Mouse (Mus musculus): Measurements from ENCODE around the gene Gm49339.
A peak's percentile ranks its signal among the peaks of the same experiment; 100 is the strongest.
"Not testable (repeated sequence)": the region's sequence is repeated elsewhere in the genome, so short reads cannot be mapped to it uniquely, and the experiment has no call there.

Gene Gm49339

DNA sequence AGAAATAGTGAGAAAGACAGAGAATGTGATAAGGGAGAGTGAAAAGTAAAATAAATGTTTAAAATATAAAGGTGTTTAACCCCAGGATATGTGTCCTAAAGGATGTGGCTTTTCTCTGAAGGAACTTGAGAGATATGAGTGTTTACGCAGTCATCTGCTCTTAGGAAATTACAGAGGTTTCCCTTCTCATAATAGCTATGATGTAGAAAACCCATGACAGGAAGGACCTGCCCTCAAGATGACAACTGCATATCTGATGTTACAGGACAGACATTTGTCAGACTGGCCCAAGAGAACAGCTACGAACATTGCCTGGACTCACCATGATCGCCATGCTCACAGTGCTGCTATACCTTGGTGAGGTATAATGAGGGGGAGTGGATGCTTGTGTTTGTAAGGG, at the start of gene Gm49339, which contains the start of gene Lilr4b:
Gene Gm49339, plus strand, starts transcription at position 216 of the 400 bp plus-strand sequence.
Gene Lilr4b, plus strand, starts transcription at position 236 of the 400 bp plus-strand sequence.
- not testable (repeated sequence) for DNase-seq

DNA sequence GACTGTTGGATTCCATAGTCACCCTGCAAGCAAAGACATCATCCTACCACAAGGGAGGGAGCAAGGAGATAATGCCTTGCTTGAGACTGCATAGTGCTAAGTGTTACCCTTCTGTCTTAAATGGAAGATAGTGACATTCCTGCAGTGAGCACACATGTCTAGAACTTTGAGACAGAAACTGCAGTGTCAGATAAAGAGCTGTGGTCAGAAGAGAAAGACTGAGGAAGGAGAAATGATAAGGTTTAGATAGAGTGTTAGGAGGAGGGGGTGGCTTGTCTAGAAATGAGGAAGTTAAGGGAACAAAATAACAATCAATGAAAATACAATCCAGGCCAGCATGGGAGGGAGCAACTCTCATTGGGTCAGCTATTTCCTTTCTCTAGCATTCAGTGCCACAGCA, 47.5 kb upstream of the Gm49339 start:
- no peak for DNase-seq

DNA sequence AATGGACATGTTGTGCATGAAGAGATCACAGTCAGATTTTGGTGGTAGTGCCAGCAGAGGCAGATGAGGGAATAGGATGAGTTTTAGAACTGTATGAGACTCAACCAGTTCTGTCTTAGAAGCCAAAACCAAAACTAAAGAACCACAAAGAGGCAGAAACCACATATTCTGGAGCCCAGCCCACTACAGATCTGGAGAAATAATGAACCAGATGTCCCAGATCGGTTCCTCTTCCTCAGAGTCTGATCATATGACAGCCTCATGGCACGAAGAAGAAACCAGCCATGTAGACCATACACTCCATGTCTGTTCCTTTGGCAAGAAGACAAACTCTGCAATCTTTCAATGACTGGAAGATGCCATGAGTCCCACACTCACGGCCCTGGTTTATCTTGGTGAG, 44.7 kb upstream of the Gm49339 start:
- DNase-seq: no peak

DNA sequence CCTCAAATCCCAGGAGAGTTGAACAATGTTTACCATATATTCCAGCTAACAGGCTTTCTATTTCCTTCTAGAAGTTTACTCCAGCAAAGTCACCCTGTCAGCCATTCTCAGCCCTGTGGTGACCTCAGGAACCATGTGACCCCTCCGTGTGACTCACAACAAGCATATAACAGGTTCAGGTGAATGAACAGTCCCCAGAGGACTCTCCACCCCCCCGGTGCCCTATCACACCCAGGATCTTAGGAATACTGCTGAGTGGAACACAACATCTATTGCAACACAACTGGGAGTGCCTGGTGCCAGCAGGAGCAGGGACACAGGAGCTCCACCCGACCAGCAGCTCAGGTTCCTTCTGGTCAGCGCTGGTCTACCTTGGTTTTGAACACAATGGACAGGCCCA, 28.8 kb upstream of the Gm49339 start:
- DNase-seq: no peak

DNA sequence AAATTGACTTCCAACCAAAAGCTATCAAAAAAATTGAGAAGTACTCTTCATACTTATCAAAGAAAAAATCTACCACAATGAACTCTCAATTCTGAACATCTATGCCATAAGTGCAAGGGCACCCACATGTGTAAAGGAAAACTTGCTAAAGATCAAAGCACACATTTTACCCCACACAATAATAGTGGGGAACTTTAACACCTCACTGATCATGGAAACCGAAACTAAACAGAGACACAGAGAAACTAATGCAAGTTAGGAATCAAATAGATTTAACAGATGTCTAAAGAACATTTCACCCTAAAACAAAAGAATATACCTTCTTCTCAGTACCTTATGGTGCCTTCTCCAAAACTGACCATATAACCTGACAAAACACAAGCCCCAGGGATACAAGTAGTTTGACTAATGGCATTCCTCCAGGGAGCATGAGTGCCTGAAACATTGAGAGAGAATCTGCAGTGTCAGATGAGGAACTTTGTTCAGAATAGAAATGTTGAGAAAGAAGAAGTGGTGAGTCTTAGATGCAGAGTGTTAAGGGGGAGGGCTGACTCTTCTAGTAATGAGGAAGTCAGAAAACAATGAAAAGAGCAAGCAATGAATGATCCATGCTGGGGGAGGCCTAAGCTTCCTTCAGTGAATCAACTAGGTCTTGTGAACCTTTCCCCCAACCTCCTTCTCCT, 26.7 kb upstream of the Gm49339 start:
- DNase-seq: peak; percentile 17

DNA sequence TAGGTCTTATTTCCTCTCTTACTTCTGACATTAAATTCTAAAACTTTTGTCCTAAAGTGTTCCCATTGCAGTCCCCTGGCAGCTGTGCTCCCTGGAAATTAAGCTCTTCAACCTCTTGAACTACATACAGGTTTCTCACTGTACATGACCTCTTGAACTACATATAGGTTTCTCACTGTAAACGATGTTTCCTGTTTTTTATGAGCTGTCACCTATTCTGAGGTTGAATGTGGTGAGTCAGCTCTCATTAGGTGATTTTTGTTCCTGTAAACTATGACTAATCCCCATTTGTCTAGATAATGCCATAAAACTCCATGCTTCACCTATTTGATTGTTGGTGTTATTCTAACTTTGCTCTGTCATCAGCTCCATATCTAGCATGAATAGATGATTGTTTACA, 26.0 kb upstream of the Gm49339 start:
- DNase-seq: no peak

DNA sequence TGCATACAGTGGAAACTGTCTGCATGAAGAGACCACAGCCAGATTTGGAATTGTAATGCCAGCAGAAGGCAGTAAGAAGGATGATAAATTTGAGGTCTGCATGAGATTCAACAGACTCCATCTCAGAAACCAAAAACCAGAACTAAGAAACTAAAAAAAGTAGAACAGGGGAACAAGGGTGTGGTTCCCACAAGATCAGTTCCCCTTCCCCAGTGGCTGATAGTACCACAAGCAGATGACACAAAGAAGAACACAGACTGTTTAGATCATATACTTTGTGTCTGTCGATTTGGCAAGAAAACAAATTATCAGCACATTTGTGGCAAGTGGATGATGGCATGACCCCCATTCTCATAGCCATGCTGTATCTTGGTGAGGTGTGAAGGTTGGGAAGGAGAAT, 24.6 kb upstream of the Gm49339 start:
- no peak for DNase-seq

DNA sequence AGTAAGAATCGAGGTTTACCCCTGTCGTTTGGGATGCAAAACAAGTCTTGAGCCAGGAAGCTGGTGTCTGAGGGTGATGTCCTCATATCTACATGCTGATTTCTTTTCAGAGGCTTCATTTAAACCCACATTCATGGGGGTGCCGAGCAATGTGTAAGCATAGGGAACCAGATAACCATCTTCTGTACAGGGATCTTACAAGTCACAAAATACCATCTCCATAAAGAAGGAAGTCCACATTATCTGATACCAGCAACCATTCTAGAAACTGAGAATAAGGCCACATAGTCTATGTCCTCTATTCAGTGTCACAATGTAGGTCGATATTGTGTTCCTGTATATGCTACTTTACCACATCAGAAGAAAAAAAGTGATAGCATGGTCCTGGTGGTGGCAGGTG, 24.0 kb upstream of the Gm49339 start:
- DNase-seq: no peak

DNA sequence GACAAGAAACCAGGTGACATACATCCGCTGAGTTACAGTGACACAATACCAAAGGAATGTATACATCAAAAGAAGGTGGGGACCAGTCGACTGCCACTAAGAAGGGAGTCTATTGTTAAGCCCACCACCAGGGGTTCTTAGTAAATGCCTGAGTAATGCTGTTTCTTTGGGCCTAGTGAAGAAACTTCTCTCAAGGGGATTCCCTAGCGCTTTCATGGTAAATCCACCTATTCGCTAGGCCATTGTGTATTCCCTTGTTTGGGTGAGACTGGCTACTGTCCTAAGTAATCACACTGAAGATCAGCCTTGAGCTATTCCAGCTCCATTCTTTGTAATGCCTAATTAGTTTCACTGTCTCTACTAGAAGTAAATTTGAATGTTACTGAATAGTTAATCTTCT, 16.6 kb upstream of the Gm49339 start:
- not testable (repeated sequence) for DNase-seq

DNA sequence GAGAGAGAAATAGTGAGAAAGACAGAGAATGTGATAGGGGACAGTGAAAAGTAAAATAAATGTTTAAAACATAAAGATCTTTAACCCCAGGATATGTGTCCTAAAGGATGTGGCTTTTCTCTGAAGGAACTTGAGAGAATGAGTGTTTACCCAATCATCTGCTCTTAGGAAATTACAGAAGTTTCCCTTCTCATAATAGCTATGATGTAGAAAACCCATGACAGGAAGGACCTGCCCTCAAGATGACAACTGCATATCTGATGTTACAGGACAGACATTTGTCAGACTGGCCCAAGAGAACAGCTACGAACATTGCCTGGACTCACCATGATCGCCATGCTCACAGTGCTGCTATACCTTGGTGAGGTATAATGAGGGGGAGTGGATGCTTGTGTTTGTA, 10.3 kb downstream of the Gm49339 start, which contains the start of gene Lilrb4a:
Gene Lilrb4a, plus strand, starts transcription at position 266 of the 400 bp plus-strand sequence.
- not testable (repeated sequence) for DNase-seq

DNA sequence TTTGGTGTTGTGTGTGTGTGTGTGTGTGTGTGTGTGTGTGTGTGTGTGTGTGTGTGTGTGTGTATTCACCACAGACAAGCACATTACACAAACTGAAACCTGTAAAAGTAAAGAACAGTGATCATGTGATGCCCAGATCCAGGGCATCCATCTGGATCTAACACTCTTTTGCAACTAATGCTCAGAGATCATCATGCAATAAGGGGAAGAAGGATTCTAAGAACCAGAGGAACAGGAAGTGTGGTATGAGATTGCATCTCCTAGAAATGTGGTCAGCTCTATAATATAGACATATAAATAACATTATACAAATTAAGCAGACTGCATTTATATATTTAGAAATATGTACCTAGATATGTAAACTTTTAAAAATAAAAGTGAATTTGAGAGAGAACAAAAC, 39.6 kb downstream of the Gm49339 start:
- DNase-seq: no peak

DNA sequence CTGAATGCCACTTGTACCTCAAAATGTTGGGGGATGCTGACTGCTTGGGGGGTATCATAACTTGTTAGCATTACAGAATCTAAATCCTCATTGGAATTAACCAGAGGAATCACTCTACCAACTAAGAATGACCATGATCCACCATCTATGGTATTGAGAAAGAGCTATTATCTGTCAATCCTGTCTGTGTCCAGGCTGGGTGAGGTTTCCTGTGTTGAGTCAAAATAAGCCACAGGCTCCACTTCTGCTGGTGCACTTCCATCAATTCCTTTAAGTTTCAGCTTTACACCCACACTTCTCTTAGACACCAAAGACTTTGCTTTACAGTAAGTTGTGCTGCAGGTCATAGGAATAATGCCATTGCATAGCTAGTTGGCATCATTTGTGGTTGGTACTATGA, 41.0 kb downstream of the Gm49339 start:
- DNase-seq: no peak

DNA sequence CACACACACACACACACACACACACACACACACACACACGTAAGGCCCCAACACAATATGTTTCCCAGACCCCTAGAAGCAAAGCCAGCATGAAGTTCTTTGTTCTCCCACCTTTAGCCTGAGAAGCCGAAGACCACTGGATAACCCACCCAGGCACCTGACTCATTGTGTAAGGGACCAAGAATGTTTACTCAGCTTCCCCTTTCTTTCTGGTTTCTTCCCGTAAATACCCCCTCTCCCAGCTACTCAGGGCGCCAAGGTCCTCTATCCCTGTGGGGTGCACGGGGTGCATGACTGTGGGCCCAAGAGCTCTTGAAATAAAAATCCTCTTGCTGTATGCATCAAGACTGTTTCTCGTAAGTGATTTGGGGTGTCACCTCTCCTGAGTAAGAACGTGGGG, 45.7 kb downstream of the Gm49339 start:
- DNase-seq: no peak

DNA sequence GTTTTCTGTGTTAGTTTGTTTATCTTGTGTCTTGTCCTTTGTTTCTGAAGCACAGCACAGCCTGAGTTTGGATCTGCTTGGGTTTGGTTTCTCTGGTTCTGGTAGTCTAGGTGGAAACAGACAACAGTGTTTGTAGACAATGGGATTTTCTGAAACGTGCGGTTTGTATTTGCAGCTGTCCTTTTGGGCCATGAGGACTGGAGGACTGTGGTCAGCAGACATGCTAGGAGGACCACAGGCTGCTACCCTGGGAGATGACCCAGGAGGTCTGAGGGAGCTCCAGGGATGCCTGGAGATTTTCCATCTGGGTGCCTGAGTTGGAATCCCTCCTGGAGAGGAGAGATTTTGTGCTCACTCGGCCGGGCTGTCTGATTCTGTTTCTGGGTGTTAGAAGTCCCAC, 46.2 kb downstream of the Gm49339 start:
- DNase-seq: no peak

DNA sequence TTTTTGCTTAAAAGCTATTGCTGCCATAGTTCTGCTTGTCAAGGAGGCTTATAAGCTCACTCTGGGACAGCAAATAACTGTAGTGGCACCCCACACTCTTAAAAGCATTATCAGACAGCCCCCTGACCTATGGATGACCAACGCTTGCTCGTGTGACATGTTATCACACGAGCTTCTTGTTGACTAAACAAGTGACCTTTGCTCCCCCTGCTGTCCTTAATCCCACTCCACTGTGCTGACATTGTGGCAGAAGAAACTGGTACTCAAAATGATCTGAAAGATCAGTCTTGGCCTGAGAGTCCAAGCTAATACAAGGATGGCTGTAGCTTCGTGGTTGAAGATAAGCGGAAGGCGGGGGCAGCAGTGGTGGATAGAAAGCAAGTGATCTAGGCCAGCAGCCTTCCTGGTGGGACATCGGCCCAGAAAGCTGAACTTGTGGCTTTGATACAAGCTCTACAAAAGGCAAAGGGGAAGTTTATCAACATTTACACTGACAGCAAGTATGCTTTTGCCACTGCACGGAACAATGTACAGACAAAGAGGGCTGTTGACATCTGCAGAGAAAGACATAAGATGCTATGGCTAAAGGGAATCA, 48.5 kb downstream of the Gm49339 start:
- DNase-seq: no peak

DNA sequence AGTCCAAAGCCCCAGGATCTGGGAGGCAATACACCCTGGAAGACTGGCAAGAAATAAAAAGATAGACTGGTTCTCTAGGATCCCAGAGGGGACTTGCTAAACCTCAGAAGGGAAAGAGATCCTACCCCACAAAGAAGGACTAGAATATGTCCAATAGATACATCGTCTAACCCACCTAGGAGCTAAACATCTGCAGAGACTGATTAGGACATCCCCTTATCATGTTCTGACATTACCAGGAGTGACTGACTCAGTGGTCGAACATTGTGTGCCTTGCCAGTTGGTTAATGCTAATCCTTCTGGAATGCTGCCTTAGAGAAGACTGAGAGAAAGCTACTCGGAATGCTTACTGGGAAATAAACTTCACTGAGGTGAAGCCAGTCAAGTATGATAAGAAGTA, 49.1 kb downstream of the Gm49339 start:
- no peak for DNase-seq

DNA sequence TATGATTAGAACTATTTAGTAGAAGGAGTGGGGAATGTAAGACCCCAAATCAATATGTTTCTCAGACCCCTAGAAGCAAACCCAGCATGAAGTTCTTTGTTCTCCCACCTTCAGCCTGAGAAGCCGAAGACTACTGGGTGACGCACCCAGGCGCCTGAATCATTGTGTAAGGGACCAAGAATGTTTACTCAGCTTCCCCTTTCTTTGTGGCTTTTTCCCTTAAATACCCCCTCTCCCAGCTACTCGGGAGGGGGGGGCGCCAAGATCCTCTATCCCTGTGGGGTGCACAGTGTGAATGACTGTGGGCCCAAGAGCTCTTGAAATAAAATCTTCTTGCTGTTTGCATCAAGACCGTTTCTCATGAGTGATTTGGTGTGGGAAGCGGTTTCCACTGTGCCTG, 50.4 kb downstream of the Gm49339 start:
- no peak for DNase-seq

Data from kidney, adult 9 months (tissue).